Mouse (Mus musculus): ENCODE data around the gene Grap.
"Not testable (repeated sequence)": the region's sequence is repeated elsewhere in the genome, so short reads cannot be mapped to it uniquely, and the experiment has no call there.

The Grap gene

GRCm38 (mm10) chr11:61652686-61653447 lies at the start of gene Grap:
Grap (plus strand) TSS chr11:61653265.
- DNase-seq (ENCODE audit: low read depth, low spot score) = no peak

- DNase-seq (ENCODE audit: low read depth, low spot score) = no peak
Observed at GRCm38 (mm10) chr11:61608072-61608471, 45.0 kb upstream of the Grap start.

DNA sequence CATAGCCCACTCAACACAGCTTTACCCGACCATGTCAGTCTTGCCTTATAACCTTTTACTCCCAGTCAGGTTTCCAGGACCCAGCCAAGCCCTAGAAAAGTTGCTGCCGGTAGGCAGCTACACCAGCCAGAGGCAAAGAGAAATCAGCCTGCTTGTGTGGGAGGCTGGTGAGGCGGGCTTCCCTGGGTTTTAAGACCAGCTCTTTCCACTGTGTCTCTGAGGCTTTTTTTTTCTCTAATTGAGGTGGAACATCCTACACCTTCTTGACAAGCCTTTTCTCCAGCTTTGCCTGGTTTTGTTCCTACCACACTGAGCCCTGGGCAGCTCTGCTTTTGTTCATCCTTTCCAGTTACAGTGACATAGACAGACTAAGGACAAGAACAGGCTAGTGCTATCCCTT lies 41.9 kb upstream of the Grap start:
- DNase-seq (ENCODE audit: low read depth, low spot score) = no peak

GRCm38 (mm10) chr11:61612116-61612635 lies 40.9 kb upstream of the Grap start:
- DNase-seq (ENCODE audit: low read depth, low spot score) = no peak

GRCm38 (mm10) chr11:61614401-61614800 lies 38.7 kb upstream of the Grap start:
- DNase-seq (ENCODE audit: low read depth, low spot score) = no peak

- no peak for DNase-seq (ENCODE audit: low read depth, low spot score)
Observed at GRCm38 (mm10) chr11:61615686-61616522, 37.2 kb upstream of the Grap start.

DNA sequence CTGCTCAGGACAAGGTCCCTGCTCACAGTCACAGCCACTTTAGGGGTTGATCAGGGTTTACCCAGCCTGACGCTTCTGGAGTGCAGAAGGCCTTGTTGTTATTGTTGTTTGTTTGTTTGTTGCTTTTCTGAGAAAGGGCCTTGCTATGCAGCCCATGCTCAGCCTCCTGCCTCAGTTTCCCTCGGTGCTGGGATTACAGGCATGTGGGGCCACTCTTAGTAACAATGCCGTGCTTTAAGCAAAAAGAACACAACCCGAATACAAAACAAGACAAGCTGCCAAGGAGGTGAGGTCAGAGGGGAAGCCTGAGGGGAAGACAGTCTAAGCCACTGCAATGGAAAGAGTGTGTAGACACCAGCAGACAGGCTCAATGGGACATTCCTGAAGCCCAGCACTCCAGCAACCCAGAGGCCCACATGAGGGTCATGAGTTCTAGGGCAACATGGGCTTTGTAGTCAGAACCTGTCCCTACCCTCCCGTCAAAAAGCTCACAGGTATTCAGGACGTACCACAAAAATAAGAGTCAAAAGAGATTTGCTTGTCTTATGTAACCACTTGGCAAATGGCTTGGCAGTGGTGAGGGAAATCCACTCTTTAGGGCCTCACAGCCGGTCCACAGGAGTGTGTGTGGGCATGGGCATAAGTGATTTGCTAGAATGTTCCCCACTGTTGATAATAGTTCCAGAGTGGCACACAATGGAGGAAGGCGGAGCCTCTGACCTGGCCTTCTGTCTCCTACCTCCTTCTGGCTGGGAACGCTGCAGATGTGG lies 36.4 kb upstream of the Grap start:
- no peak for DNase-seq (ENCODE audit: low read depth, low spot score)

DNA sequence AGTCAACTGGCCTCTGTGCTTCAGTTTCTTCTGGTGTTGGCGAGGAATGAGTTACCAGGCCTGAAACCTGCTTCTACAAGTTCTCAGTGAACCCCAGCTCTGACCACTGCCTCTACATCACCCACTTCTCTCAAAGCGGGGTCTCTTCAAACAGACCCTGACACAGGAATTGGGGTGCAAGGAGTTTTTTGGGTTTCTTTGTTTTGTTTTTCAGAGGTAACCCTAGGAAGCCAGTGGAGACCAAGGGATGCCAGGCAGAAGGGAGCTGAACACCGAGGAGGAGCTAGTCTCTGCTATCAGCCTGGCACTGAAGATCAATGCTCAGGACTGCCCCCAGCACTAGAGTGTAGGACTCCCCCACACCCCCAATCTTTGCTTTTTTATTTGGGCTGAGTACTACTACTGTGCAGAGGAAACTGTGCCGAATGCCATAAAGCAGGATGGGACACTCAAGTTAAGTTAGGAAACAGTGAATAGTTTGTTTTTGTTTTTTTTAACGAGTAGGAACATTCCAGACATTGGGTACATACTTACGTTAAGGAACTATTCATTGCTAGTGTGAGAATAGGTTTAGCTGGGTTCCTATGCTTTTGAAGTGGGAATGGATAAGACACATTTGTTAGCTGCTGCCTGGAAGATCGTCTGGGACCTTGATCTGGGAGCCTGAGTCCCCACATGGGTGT lies 35.6 kb upstream of the Grap start:
- DNase-seq (ENCODE audit: low read depth, low spot score) = no peak

DNA sequence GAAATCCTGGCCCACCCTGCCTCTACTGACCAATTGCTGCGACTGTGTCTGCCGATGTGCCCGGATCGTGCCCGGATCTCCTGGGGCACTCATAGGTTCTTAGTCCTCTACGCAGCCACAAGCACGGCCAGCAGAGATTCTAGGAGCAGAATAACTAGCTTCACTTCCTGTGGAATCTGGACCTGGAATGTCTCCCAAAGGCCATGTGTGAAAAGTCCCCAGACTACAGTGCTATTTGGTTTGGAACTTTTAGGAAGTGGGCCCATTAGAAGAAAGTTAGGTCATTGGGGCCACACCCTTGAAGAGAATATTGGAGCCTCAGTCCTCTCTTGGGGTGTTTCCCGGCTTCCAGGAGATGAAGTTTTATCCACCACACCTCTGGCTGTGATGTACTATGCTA lies 34.9 kb upstream of the Grap start:
- DNase-seq (ENCODE audit: low read depth, low spot score) = no peak

- DNase-seq (ENCODE audit: low read depth, low spot score) = no peak
Observed at GRCm38 (mm10) chr11:61618571-61618970, 34.5 kb upstream of the Grap start.

DNA sequence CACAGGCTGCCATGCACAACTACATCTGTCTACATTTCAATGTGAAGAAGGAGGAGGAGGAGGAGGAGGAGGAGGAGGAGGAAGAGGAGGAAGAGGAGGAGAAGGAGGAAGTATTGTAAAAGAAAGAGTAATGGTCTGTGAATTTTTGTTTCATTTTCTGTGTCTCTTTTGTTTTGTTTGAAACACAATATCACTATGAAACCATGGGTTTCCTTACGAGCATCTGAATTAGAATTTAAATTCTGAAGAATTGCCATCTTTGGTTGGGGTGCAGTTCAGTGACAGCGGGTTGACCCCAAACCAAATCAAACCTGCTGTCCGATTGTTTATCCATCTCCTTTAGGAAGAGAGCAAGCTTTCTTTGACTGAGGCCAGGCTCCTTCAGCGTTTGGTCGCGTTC lies 33.7 kb upstream of the Grap start:
- DNase-seq (ENCODE audit: low read depth, low spot score) = no peak

DNA sequence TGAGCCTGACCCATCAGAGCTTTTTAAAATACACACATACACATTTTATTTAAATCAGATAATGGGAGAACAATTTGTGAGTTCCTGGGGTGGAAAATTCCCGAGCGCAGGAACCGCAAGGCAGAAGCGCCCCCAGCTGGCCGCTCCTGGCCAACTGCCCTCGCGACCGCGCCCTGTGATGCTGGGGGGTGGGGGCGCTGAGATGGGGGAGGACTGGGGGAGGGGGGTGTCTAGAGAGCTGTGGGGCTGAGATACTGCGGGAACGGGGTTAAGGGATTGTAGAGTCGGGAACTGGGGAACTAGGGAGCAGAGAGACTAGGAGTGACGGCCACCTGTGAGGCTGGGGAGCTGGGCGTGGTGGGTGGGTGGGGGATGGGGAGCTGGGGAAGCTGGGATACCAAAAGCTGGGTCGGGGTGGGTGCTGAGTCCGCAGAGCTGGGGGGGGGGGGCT lies 33.2 kb upstream of the Grap start:
- DNase-seq (ENCODE audit: low read depth, low spot score) = no peak

DNA sequence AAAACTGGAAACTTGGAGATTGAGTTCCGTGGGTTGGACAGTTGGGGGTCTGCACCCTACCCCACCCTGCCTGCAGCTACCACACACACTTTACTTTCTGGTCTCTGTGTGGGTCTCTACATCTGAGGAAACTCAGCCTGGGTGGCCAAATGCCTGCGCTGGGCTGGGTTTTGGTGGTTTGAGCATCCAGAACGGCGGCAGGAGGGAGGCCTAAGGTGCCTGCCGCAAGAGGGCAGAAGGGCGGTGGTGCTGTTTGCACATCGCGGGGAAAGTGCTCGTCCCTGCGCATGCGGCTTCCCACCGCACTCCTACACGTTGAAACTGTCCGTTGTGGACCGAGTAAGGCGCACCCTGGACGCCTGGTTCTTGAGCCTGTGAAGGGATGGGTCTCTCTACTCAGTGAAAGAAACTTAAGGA lies 32.8 kb upstream of the Grap start:
- no peak for DNase-seq (ENCODE audit: low read depth, low spot score)

DNA sequence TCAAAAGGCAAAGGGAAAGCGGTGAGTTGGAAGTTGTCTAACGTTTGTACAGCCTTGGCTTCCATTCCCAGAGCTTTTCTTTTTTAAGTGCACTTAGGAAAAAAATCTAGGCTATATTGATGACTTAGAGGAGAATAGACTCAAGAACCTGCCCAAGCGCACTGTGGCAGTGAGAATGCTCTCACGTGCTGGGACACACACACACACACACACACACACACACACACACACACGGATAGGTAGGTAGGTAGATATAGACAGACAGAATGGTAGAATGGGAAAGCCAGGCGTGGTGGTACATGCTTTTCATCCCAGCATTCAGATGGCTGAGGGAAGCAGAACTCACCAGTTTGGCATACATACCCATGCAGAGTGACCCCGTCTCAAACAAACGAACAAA lies 32.3 kb upstream of the Grap start:
- DNase-seq (ENCODE audit: low read depth, low spot score) = no peak

DNA sequence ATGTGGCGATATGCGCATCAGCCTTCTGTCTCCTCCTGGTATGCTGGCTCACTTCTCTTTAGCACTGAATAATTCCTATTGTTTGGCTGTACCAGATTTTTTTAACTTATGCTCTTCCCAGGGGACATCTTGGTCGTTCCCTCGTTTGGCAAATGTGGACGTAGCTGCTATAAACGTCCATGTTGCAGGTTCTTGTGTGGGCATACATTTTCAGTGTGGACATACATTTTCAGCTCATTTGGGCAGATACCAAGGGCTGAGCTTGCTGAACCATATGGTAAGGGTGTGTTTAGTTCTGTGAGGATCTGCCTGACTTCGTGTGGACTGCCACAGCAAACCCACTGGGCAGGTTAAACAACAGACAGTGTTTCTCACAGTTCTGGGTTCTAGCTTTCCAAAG lies 27.9 kb upstream of the Grap start:
- no peak for DNase-seq (ENCODE audit: low read depth, low spot score)

- DNase-seq (ENCODE audit: low read depth, low spot score) = peak; percentile 2
Observed at GRCm38 (mm10) chr11:61626509-61626908, 26.6 kb upstream of the Grap start.

- DNase-seq (ENCODE audit: low read depth, low spot score) = no peak
Observed at GRCm38 (mm10) chr11:61629621-61630020, 23.4 kb upstream of the Grap start.

GRCm38 (mm10) chr11:61636309-61636708 lies 16.8 kb upstream of the Grap start:
- DNase-seq (ENCODE audit: low read depth, low spot score) = not testable (repeated sequence)

DNA sequence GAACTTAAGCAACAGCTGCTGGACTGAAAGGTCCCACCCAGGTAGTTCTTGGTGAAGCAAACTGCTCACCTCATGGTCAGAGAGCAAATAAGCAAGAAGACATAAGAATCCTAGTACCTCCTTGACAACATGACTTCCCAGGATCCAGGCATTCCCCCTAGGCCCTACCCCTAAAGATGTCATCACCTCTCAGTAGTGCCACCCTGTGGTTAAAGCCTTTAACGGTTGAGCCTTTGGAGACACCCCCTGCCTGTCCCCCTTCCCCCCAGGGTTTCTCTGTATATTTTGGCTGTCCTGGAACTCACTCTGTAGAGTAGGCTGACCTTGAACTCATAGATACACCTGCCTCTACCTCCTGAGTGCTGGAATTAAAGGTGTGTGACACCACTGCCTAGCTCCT lies 15.7 kb upstream of the Grap start:
- DNase-seq (ENCODE audit: low read depth, low spot score) = no peak

GRCm38 (mm10) chr11:61637856-61638255 lies 15.2 kb upstream of the Grap start:
- DNase-seq (ENCODE audit: low read depth, low spot score) = no peak

Data from c-Kit-negative CD71-positive TER-119-positive erythroid progenitor cells, embryonic 14.5 days (primary cell).